Mouse (Mus musculus) cerebellum, adult 2 months (tissue): ENCODE data around the gene Faf1. TPM values are rescaled to one million over a fixed set of nuclear protein-coding genes. Genes with fewer than 3 reads are reported as not detected.

ENCODE experiments used
- DNase-seq, 2 experiments: peaks; one replicate each; pipeline ENCODE4 v3.0.0; 2021
- H3K27ac ChIP-seq: fragments of 200-500 bp; 2 replicates; pipeline ENCODE4 v1.5.1; 2012; ENCODE audit warnings: low read length, control low read depth, inconsistent platforms; ENCODE audit not compliant: insufficient read depth
- H3K27me3 ChIP-seq: fragments of 200-500 bp; 2 replicates; pipeline ENCODE4 v1.6.1; 2012; ENCODE audit warnings: inconsistent platforms, mild to moderate bottlenecking, low read length, moderate library complexity; ENCODE audit not compliant: control insufficient read depth, insufficient read depth
- H3K4me1 ChIP-seq: fragments of 200-500 bp; 2 replicates; pipeline ENCODE4 v1.6.1; 2011; ENCODE audit warnings: low read length; ENCODE audit not compliant: control insufficient read depth, insufficient read depth
- H3K4me3 ChIP-seq: fragments of 200-500 bp; replicated peaks from 2 replicates; pipeline ENCODE3; 2011; ENCODE audit warnings: mild to moderate bottlenecking, low read depth, low read length, control low read depth; ENCODE audit not compliant: insufficient read depth
- CTCF ChIP-seq: fragments of 200-500 bp; IDR thresholded peaks from 2 replicates; pipeline ENCODE4 v1.5.1; 2011; ENCODE audit warnings: low read depth, mild to moderate bottlenecking, control low read depth, low read length, moderate library complexity, borderline replicate concordance; ENCODE audit not compliant: insufficient read depth
- POLR2A ChIP-seq: fragments of 200-500 bp; IDR thresholded peaks from 2 replicates; pipeline ENCODE4 v1.6.1; 2011; ENCODE audit warnings: low read length, control low read depth, borderline replicate concordance; ENCODE audit not compliant: insufficient read depth
- WGBS: fragments of 180-500 bp; shearing (Covaris S2); methylation state at CpG from one replicate; pipeline ENCODE4 v1.1.7; 2018; 5-methylcytosine and 5-hydroxymethylcytosine counted together
- polyA plus RNA-seq: library from polyadenylated mRNA; depleted of rRNA; stranded (reverse); fragments of >200 nt; gene quantifications from 2 replicates; pipeline ENCODE4 v1.2.3, GENCODE M21; 2012

The Faf1 gene
- polyA plus RNA-seq, 1 experiment: 20.9 TPM

DNA sequence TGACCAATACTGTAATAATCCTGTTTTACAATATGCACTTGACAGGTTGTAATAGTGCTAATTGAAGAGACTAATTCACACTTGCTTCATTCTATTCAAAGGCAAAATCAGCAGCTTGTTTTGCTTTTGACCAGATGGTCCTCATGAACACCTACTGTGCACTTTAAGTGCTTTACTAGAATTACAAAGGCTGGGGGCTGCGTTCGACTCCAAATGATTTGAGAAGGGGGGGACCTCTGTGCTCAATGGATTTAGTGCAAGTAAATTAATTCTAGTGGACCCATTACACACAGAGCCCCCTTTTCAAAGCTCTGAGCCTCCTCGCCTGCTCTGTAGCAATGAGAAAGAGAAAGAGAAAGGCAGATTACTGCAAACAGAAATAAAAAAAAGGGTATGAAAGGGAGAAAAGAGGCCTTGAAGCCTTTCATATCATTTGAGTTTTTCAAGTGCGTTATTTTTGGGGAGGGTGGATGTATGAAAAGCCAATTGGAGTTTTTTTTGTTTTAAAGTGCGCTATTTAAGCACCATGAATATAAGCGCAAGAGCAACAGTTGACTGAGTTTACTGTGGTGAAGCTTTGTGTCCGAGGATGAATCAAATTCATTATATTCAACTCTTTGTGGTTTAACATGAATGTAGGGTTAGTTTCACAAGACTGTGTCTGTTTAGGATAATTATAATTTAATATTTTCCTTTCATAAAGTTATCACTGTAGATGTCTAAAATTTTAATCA lies 86.5 kb downstream of the Faf1 start:
- 56% methylated on average over 7 of the region's 7 CpGs for WGBS
- no peak for TF ChIP-seq CTCF
- no peak for TF ChIP-seq POLR2A

DNA sequence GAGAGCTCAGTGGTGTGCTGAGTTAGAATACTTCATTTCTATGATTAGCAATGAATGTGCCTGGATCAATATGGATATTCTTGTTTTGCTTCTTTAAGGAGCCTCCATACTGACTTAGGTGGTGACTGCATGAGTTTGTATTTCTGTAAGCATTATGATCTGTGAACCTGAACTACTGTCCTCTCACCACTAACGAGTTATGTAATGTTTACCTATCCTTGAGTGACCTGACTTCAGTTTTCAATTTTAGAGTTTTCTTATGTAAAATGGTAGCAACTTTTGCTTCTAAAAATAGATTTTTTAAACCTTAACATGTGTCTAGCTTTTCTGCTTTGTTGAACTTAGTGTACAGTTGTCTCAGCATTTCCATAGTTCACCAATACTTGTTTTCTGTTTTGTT lies 92.7 kb downstream of the Faf1 start:
- 91% methylated on average over 1 of the region's 1 CpGs for WGBS
- no peak overlapping the region for H3K27ac ChIP-seq
- TF ChIP-seq POLR2A (no peak), CTCF (no peak)
- H3K27me3 ChIP-seq: no peaks in the 10 kb centered on the region
- no peaks in the 10 kb centered on the region for H3K4me1 ChIP-seq
- no peak overlapping the region for H3K4me3 ChIP-seq
- no peak for DNase-seq

More for the DNA sequence above, 86.5 kb downstream of the Faf1 start:
- Histone ChIP-seq H3K27ac (no peak overlapping the region), H3K27me3 (no peaks in the 10 kb centered on the region), H3K4me1 (no peaks in the 10 kb centered on the region), H3K4me3 (no peak overlapping the region)
- DNase-seq: peak; percentile 16 to 64

DNA sequence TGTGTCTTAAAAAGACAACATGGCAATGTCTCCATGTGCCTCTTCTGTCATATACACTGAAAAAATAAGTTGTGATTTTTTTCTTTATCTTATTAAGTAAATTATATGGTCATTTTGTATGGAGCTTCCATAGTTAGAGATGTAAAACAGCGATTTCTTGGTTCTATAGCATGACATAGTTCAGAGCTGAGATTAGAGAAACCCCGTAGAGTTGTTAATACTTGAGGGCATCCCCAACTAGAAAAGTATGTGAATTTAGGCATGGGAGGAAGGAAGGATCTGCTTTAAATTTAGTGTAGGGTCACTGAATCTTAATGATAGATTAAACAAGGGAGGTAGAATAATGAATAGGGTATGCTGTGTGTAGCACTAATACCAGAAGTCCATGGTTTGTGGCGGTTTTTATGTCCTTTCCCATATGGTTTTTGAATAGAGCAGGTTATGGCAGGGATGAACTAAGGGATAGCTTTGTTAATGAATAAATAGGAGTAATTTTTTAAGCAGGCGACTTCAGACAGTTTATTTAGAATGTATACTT lies 106.3 kb downstream of the Faf1 start:
- Histone ChIP-seq H3K4me3 (no peak overlapping the region), H3K27me3 (no peaks in the 10 kb centered on the region), H3K4me1 (no peaks in the 10 kb centered on the region), H3K27ac (no peak overlapping the region)
- no peak for DNase-seq
- 95% methylated on average over 4 of the region's 4 CpGs for WGBS
- no peak for TF ChIP-seq POLR2A
- TF ChIP-seq CTCF: no peak

DNA sequence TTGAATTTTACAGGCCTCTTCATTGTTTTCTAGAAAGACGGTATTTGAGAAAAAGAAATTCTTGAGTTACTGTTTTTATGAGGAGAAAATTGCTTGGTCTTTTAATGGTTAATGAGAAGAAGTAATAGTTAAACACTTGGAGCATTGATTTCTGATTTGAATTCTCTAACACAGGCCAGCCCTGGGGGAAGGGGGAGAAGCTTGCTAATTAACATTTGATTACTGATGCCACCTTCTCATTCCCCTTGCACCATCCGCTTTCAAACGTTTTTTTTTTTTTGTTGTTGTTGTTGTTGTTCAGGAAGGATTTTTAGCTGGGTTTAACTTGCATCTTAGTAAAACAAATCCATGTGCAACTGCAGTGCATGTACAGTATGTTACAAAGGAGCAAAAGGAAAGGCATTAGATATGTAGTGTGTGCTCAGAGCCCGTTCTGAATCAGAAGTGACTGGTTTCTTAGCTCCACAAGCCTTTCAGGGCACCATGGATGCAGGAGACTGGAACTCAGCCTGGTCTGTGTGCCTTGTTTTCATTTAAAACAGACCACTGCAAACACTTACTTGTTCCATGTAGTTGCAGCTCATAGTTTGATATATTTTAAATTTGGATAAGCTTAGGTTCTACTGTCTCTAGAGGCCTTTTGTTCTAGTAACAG lies 113.1 kb downstream of the Faf1 start:
- Histone ChIP-seq H3K27me3 (no peaks in the 10 kb centered on the region), H3K4me3 (no peak overlapping the region), H3K4me1 (no peaks in the 10 kb centered on the region), H3K27ac (no peak overlapping the region)
- no peak for TF ChIP-seq POLR2A
- TF ChIP-seq CTCF: no peak
- 67% methylated on average over 4 of the region's 4 CpGs for WGBS
- no peak for DNase-seq

DNA sequence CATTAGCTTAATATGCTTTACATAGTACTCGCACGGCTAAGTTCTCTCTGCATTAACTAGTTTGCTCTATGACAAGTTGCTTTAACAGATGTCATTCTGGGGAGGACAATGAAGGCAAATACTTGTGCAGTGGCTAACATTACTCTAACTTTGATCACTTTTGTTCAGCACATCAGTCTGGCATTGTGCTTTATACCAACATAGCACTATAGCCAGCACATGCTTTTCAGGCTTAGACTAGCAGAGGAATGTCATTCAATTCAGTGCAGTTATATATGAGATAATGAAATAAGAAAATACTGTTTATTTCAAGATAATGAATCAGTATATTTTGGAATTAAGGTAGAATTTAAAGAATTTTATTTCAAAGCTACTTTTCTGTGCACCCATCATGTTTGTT lies 115.9 kb downstream of the Faf1 start:
- Histone ChIP-seq H3K27ac (no peak overlapping the region), H3K27me3 (no peaks in the 10 kb centered on the region), H3K4me1 (0 out of 2 replicates have a peak, but pooled peaks cover under 1% of the 10 kb centered on the region), H3K4me3 (no peak overlapping the region)
- WGBS: 95% methylated on average over 2 of the region's 2 CpGs
- no peak for TF ChIP-seq CTCF
- no peak for TF ChIP-seq POLR2A
- no peak for DNase-seq

DNA sequence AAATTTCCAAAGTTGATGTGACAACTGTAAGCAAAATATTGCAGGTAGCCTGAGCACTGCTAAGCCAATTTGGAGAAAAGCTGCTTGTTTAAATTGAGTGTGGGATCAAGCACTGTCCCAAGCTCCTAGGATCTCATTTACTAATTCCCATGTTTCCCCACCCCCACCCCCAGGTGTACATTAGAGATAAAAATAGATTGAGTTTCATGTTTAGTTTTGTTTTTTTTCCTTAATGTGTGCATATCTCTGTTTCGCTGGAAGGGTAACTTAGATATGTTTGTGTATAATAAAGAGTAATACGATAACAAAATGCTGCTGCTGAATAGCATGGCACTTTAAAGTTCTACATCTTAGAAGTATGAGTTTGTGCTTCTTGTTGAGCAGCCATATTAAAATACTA lies 116.7 kb downstream of the Faf1 start:
- over 99% methylated on average over 2 of the region's 2 CpGs for WGBS
- H3K4me3 ChIP-seq: no peak overlapping the region
- H3K27me3 ChIP-seq: no peaks in the 10 kb centered on the region
- TF ChIP-seq CTCF: no peak
- DNase-seq: no peak
- H3K4me1 ChIP-seq: 0 out of 2 replicates have a peak, but pooled peaks cover 3% of the 10 kb centered on the region
- H3K27ac ChIP-seq: no peak overlapping the region

DNA sequence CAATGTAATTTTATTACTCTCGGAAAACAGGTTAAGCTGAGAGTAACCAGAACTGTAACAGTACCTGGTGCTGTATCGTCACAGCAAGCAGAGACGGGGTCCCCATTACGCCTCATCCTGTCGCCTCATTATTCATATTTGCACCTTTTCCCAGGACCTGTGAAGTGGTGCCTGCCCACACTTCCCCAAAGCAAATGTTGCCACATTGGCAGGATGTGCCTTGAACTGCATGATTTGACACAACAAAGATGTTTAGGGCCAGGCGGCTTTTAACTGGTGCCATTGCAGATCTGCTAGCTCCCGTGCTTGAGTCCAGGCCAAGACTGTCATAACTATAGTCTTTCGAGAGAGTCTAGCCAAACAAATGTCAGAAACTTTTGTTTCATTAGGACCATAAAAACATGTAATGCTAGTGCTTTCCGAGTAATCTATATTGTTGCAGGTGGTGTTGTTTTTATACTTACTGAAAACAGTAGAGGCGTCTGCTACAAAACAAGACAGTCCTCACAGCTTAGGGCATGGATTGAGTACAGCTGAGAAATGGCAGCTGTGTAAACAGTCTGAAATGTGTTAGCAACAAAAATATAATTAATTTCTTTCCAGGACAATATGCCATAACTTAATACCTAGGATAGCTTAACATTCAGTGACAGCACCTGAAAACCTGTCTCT lies 121.3 kb downstream of the Faf1 start:
- H3K27ac ChIP-seq: no peak overlapping the region
- H3K4me3 ChIP-seq: no peak overlapping the region
- no peaks in the 10 kb centered on the region for H3K27me3 ChIP-seq
- DNase-seq: peak in 1 of 2 experiments; percentile 26
- TF ChIP-seq POLR2A (no peak), CTCF (no peak)
- H3K4me1 ChIP-seq: 0 out of 2 replicates have a peak, but pooled peaks cover 3% of the 10 kb centered on the region
- 53% methylated on average over 10 of the region's 10 CpGs for WGBS
